ENCODE assay signal across 19 mouse cellular contexts in the genomic region with DNA sequence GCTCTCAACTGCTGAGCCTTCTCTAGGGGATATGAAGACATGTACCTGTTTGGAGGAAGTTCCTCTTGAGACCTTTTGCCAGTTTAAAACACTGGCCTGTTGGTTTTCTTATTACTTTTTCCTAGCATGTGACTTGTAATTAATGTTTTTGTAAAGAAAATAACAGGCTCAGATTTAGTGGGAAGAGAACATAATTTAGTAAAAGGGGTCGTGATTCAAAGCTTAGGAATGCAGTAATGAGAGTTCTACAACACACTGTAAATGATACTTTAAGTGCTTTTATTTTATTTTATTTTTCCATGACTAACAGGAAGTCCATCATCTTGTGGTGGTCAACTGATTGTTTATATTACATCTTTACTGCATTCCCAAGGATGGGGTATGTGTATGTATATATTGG. TPM values are rescaled to one million over a fixed set of nuclear protein-coding genes. Genes with fewer than 3 reads are reported as not detected.
DNase-seq lines count a peak whose midpoint lies in the region; ATAC-seq and TF ChIP-seq lines count a peak whose summit lies in the region.
"Had no signal": no experiment of that assay in that cellular context is flagged by ENCODE, and none has a peak within 500 bp of the region (broad histone marks: within the 10 kb centered on the region; RNA-seq: fewer than 3 reads in every experiment).

No protein-coding gene starts in this region.

- 51% methylated on average over 1 of the region's 1 CpGs for whole genome bisulfite sequencing in embryonic facial prominence, embryonic 14.5 days
- 76% methylated on average over 1 of the region's 1 CpGs for WGBS in embryonic facial prominence, embryonic 10.5 days
- 35% methylated on average over 1 of the region's 1 CpGs for WGBS in lung, postnatal 0 days
- WGBS in limb, embryonic 14.5 days, result 45% methylated on average over 1 of the region's 1 CpGs
- WGBS in forebrain, embryonic 10.5 days, result 75% methylated on average over 1 of the region's 1 CpGs

- no peak for TF ChIP-seq EP300 in lung, postnatal 0 days (IDR thresholded peaks at IDR 0.05)

- H3K4me2 ChIP-seq in embryonic facial prominence, embryonic 14.5 days (ENCODE audit: low read depth, low read length), result no peak overlapping the region
- H3K4me2 ChIP-seq in lung, postnatal 0 days (replicated peaks; ENCODE audit: low read depth, low read length), result no peak overlapping the region
- no peak overlapping the region for H3K4me2 ChIP-seq in limb, embryonic 14.5 days (replicated peaks; ENCODE audit: low read depth, low read length, severe bottlenecking)
- H3K4me2 ChIP-seq: forebrain, embryonic 13.5 days; heart, embryonic 12.5 days; hindbrain, embryonic 15.5 days had no signal

- no peaks in the 10 kb centered on the region for H3K9me3 ChIP-seq in embryonic facial prominence, embryonic 14.5 days (ENCODE audit: control insufficient read depth, low read length)
- H3K9me3 ChIP-seq in embryonic facial prominence, embryonic 10.5 days, result no peaks in the 10 kb centered on the region
- H3K9me3 ChIP-seq in lung, postnatal 0 days (ENCODE audit: low read length), result no peaks in the 10 kb centered on the region
- H3K9me3 ChIP-seq in limb, embryonic 14.5 days (ENCODE audit: control insufficient read depth, low read length), result no peaks in the 10 kb centered on the region
- H3K9me3 ChIP-seq in forebrain, embryonic 10.5 days, result no peaks in the 10 kb centered on the region
- H3K9me3 ChIP-seq: forebrain, embryonic 13.5 days; hindbrain, embryonic 15.5 days had no signal

- no peak for ATAC-seq in embryonic facial prominence, embryonic 14.5 days (ENCODE audit: low read depth)
- ATAC-seq in lung, postnatal 0 days, result no peak
- ATAC-seq in limb, embryonic 14.5 days (ENCODE audit: low FRiP score, low read depth), result no peak
- ATAC-seq: activated CD4-positive, CD25-positive, alpha-beta regulatory T cell, adult 4 months; forebrain, embryonic 13.5 days; forebrain, postnatal 0 days had no signal

- H3K9ac ChIP-seq in embryonic facial prominence, embryonic 14.5 days (ENCODE audit: low read depth, low read length), result no peak overlapping the region
- no peak overlapping the region for H3K9ac ChIP-seq in lung, postnatal 0 days (replicated peaks; ENCODE audit: low read depth)
- H3K9ac ChIP-seq in limb, embryonic 14.5 days (ENCODE audit: low read depth, low read length, severe bottlenecking), result no peak overlapping the region
- H3K9ac ChIP-seq: forebrain, embryonic 13.5 days; forebrain, postnatal 0 days; heart, embryonic 12.5 days; hindbrain, embryonic 15.5 days had no signal

- H3K36me3 ChIP-seq in embryonic facial prominence, embryonic 14.5 days (ENCODE audit: control insufficient read depth, insufficient read depth, low read length), result peaks cover 5% of the 10 kb centered on the region; the same call in 1 of the 2 replicates
- no peaks in the 10 kb centered on the region for H3K36me3 ChIP-seq in embryonic facial prominence, embryonic 10.5 days (replicated peaks)
- H3K36me3 ChIP-seq in lung, postnatal 0 days (ENCODE audit: insufficient read depth, low read length), result no peaks in the 10 kb centered on the region
- H3K36me3 ChIP-seq in limb, embryonic 14.5 days (ENCODE audit: control insufficient read depth, insufficient read depth, low read length), result peaks cover 10% of the 10 kb centered on the region; the same call in 1 of the 2 replicates
- H3K36me3 ChIP-seq in forebrain, embryonic 10.5 days (replicated peaks), result no peaks in the 10 kb centered on the region
- H3K36me3 ChIP-seq: heart, embryonic 12.5 days; hindbrain, embryonic 15.5 days had no signal

- 0 out of 2 replicates have a peak overlapping the region, but pooled peaks have one; percentile 54 for H3K27ac ChIP-seq in embryonic facial prominence, embryonic 14.5 days (replicated peaks; ENCODE audit: low read depth, low read length)
- no peak overlapping the region for H3K27ac ChIP-seq in embryonic facial prominence, embryonic 10.5 days (replicated peaks)
- no peak overlapping the region for H3K27ac ChIP-seq in lung, postnatal 0 days (ENCODE audit: low read length)
- H3K27ac ChIP-seq in limb, embryonic 14.5 days (replicated peaks; ENCODE audit: low read depth, low read length), result 0 out of 2 replicates have a peak overlapping the region, but pooled peaks have one; percentile 19
- H3K27ac ChIP-seq in forebrain, embryonic 10.5 days, result no peak overlapping the region
- H3K27ac ChIP-seq: forebrain, embryonic 13.5 days; gastrocnemius, adult 2 months; hindbrain, embryonic 15.5 days had no signal

- no peak for TF ChIP-seq CTCF in lung, postnatal 0 days (IDR thresholded peaks at IDR 0.05)

- DNase-seq in embryonic facial prominence, embryonic 14.5 days (ENCODE audit: low spot score), result no peak
- DNase-seq in embryonic facial prominence, embryonic 10.5 days (ENCODE audit: low spot score), result no peak
- DNase-seq in lung, postnatal 0 days (ENCODE audit: low spot score), result peak; percentile 31
- no peak for DNase-seq in lung, postnatal 10 days
- peak; percentile 50 for DNase-seq in NIH3T3 (ENCODE audit: low read depth)
- DNase-seq in limb, embryonic 14.5 days (ENCODE audit: low spot score), result no peak
- DNase-seq in thymus, postnatal 14 days, result no peak
- DNase-seq in forebrain, embryonic 10.5 days (ENCODE audit: extremely low spot score, low spot score), result no peak
- DNase-seq: adrenal gland, postnatal 25 days; cerebellum, adult 18-20 months; cerebellum, postnatal 10 days; forebrain, postnatal 0 days; gastrocnemius, adult 2 months; gastrocnemius, postnatal 25 days; heart, postnatal 36 days had no signal

- H3K27me3 ChIP-seq in embryonic facial prominence, embryonic 14.5 days (replicated peaks; ENCODE audit: control insufficient read depth, insufficient read depth, low read length), result no peaks in the 10 kb centered on the region
- no peaks in the 10 kb centered on the region for H3K27me3 ChIP-seq in embryonic facial prominence, embryonic 10.5 days (replicated peaks; ENCODE audit: low read depth, poor library complexity, severe bottlenecking)
- H3K27me3 ChIP-seq in lung, postnatal 0 days (replicated peaks; ENCODE audit: insufficient read depth, low read length), result no peaks in the 10 kb centered on the region
- no peaks in the 10 kb centered on the region for H3K27me3 ChIP-seq in limb, embryonic 14.5 days (ENCODE audit: control insufficient read depth, insufficient read depth, low read length)
- H3K27me3 ChIP-seq in forebrain, embryonic 10.5 days (ENCODE audit: poor library complexity, severe bottlenecking), result no peaks in the 10 kb centered on the region
- H3K27me3 ChIP-seq: forebrain, embryonic 13.5 days; heart, embryonic 12.5 days; hindbrain, embryonic 15.5 days had no signal

- no peak for TF ChIP-seq POLR2A in limb, embryonic 14.5 days (IDR thresholded peaks at IDR 0.05; ENCODE audit: borderline replicate concordance, extremely low read depth, insufficient read depth, insufficient read length)

- no peak overlapping the region for H3K4me3 ChIP-seq in embryonic facial prominence, embryonic 14.5 days (ENCODE audit: low read depth, low read length)
- H3K4me3 ChIP-seq in embryonic facial prominence, embryonic 10.5 days, result no peak overlapping the region
- no peak overlapping the region for H3K4me3 ChIP-seq in lung, postnatal 0 days (ENCODE audit: low read depth, low read length)
- H3K4me3 ChIP-seq in limb, embryonic 14.5 days (replicated peaks; ENCODE audit: low read length), result no peak overlapping the region
- no peak overlapping the region for H3K4me3 ChIP-seq in forebrain, embryonic 10.5 days
- H3K4me3 ChIP-seq: forebrain, embryonic 13.5 days; gastrocnemius, adult 2 months; heart, embryonic 12.5 days; hindbrain, embryonic 15.5 days had no signal

- H3K4me1 ChIP-seq in embryonic facial prominence, embryonic 14.5 days (ENCODE audit: control insufficient read depth, insufficient read depth, low read length), result peaks cover 17% of the 10 kb centered on the region; the same call in 1 of the 2 replicates
- peaks cover 6% of the 10 kb centered on the region; the same call in 1 of the 2 replicates for H3K4me1 ChIP-seq in embryonic facial prominence, embryonic 10.5 days
- no peaks in the 10 kb centered on the region for H3K4me1 ChIP-seq in lung, postnatal 0 days (ENCODE audit: insufficient read depth, low read depth, low read length)
- peaks cover 41% of the 10 kb centered on the region for H3K4me1 ChIP-seq in limb, embryonic 14.5 days (ENCODE audit: control insufficient read depth, insufficient read depth, low read length)
- H3K4me1 ChIP-seq in forebrain, embryonic 10.5 days, result no peaks in the 10 kb centered on the region
- H3K4me1 ChIP-seq: heart, embryonic 12.5 days; hindbrain, embryonic 15.5 days had no signal

RNA-seq across cellular contexts. Expression of gene Tiam2, which starts 42.0 kb away (rescaled TPM):
- 19.3 and 19.9 TPM in 2 replicates for polyA plus RNA-seq in embryonic facial prominence, embryonic 14.5 days (2014; fragmentation: Nextera tagmentation; extraction: Ambion mirVana)
- 6.0 and 7.7 TPM in 2 replicates for polyA plus RNA-seq in embryonic facial prominence, embryonic 10.5 days (2016; fragmentation: Nextera tagmentation; extraction: Ambion mirVana)
- polyA plus RNA-seq in lung, postnatal 0 days (2015; fragmentation: Nextera tagmentation; extraction: Ambion mirVana), result 2.4 and 4.2 TPM in 2 replicates
- polyA plus RNA-seq in limb, embryonic 14.5 days (2012; rRNA removed), result 22.3 and 25.9 TPM in 2 replicates
- 21.1 and 25.6 TPM in 2 replicates for polyA plus RNA-seq in limb, embryonic 14.5 days (2014; fragmentation: Nextera tagmentation; extraction: Ambion mirVana)
- 4.4 and 5.3 TPM in 2 replicates for polyA plus RNA-seq in forebrain, embryonic 10.5 days (2016; fragmentation: Nextera tagmentation; extraction: Ambion mirVana)

Comparison
In these comparisons a context has a peak if more than half of its experiments do, and no peak if none do; other contexts are left out.
1. DNase-seq: peak in lung, postnatal 0 days (single experiment) and NIH3T3 (single experiment); none in embryonic facial prominence, embryonic 14.5 days (single experiment), embryonic facial prominence, embryonic 10.5 days (single experiment), lung, postnatal 10 days (single experiment), limb, embryonic 14.5 days (single experiment), thymus, postnatal 14 days (single experiment) and forebrain, embryonic 10.5 days (single experiment).
2. H3K27ac ChIP-seq: peak in embryonic facial prominence, embryonic 14.5 days (single experiment) and limb, embryonic 14.5 days (single experiment); none in embryonic facial prominence, embryonic 10.5 days (single experiment), lung, postnatal 0 days (single experiment) and forebrain, embryonic 10.5 days (single experiment).